In the genomic region with DNA sequence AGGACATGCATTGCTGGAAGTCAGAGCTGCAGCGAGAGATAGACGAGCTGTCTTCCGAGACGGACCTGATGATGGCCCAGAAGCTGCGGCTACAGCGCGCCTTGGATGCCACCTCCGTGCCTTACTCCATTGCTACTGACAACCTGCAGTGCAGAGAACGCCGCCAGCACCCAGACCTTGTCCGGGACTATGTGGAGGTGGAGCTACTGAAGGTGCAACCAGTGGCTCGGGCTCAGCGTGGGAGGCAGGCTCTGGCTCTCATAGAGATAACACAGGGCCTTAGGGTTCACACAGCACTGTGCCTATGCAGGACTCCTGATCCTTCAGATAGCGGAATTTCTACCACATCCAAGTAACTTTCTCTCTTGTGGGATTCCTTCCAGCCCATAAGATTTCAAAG, we compare ENCODE assay signal across 13 mouse cellular contexts. TPM values are rescaled to one million over a fixed set of nuclear protein-coding genes. Genes with fewer than 3 reads are reported as not detected.
DNase-seq lines count a peak whose midpoint lies in the region; ATAC-seq and TF ChIP-seq lines count a peak whose summit lies in the region.
"Had no signal": no experiment of that assay in that cellular context is flagged by ENCODE, and none has a peak within 500 bp of the region (broad histone marks: within the 10 kb centered on the region; RNA-seq: fewer than 3 reads in every experiment).

No protein-coding gene starts in this region.

- intact Hi-C loops in heart, postnatal 36 days (cut with DNase I): no loop called here

- H3K4me3 ChIP-seq in heart, postnatal 0 days (ENCODE audit: low read depth, low read length): no peak overlapping the region
- H3K4me3 ChIP-seq in hindbrain, embryonic 15.5 days: no peak overlapping the region
- no peak overlapping the region for H3K4me3 ChIP-seq in kidney, embryonic 16.5 days (ENCODE audit: low read length)

- peaks cover 25% of the 10 kb centered on the region for H3K27me3 ChIP-seq in heart, postnatal 0 days (ENCODE audit: control insufficient read depth, insufficient read depth, low read length)
- peaks cover 17% of the 10 kb centered on the region for H3K27me3 ChIP-seq in hindbrain, embryonic 15.5 days
- peaks cover 7% of the 10 kb centered on the region; the same call in 1 of the 2 replicates for H3K27me3 ChIP-seq in kidney, embryonic 16.5 days (ENCODE audit: insufficient read depth, low read length)

- no peak for ATAC-seq in heart, postnatal 0 days (ENCODE audit: insufficient read depth, low read depth)
- ATAC-seq in hindbrain, embryonic 15.5 days (ENCODE audit: low FRiP score, low read depth): no peak
- no peak for ATAC-seq in kidney, embryonic 16.5 days (ENCODE audit: low FRiP score, low TSS enrichment)
- ATAC-seq: intestine, embryonic 16.5 days had no signal

- no peak for TF ChIP-seq EP300 in heart, postnatal 0 days (IDR thresholded peaks at IDR 0.05; ENCODE audit: low read depth)

- H3K9ac ChIP-seq in heart, postnatal 0 days (replicated peaks; ENCODE audit: low read depth, low read length): no peak overlapping the region
- H3K9ac ChIP-seq in hindbrain, embryonic 15.5 days: no peak overlapping the region
- no peak overlapping the region for H3K9ac ChIP-seq in kidney, embryonic 16.5 days (replicated peaks; ENCODE audit: low read length)

- no peaks in the 10 kb centered on the region for H3K9me3 ChIP-seq in heart, postnatal 0 days (replicated peaks; ENCODE audit: control insufficient read depth, low read length)
- H3K9me3 ChIP-seq in hindbrain, embryonic 15.5 days: no peaks in the 10 kb centered on the region
- no peaks in the 10 kb centered on the region for H3K9me3 ChIP-seq in kidney, embryonic 16.5 days (ENCODE audit: low read length)

- H3K4me1 ChIP-seq in heart, postnatal 0 days (ENCODE audit: control insufficient read depth, insufficient read depth): peaks cover 17% of the 10 kb centered on the region; the same call in 1 of the 2 replicates
- peaks cover 19% of the 10 kb centered on the region for H3K4me1 ChIP-seq in hindbrain, embryonic 15.5 days (replicated peaks)
- 0 out of 2 replicates have a peak, but pooled peaks cover 7% of the 10 kb centered on the region for H3K4me1 ChIP-seq in kidney, embryonic 16.5 days (ENCODE audit: insufficient read depth, low read length)

- H3K4me2 ChIP-seq in heart, postnatal 0 days (ENCODE audit: low read depth, low read length): peak overlapping the region; percentile 50; the same call in 1 of the 2 replicates
- peak overlapping the region; percentile 16; the same call in 1 of the 2 replicates for H3K4me2 ChIP-seq in hindbrain, embryonic 15.5 days
- H3K4me2 ChIP-seq in kidney, embryonic 16.5 days (replicated peaks; ENCODE audit: low read depth, low read length): no peak overlapping the region

- no peak for DNase-seq in heart, postnatal 0 days (ENCODE audit: low spot score)
- no peak for DNase-seq in heart, postnatal 36 days
- peak; percentile 41 for DNase-seq in ovary, postnatal 36 days (ENCODE audit: low spot score)
- no peak for DNase-seq in ovary, postnatal 14 days (ENCODE audit: low spot score)
- DNase-seq in lung, postnatal 36 days: peak; percentile 12
- no peak for DNase-seq in T-cell, adult 2 months (ENCODE audit: low spot score)

- no peak overlapping the region for H3K27ac ChIP-seq in heart, postnatal 0 days (ENCODE audit: low read depth)
- H3K27ac ChIP-seq in hindbrain, embryonic 15.5 days (replicated peaks): no peak overlapping the region; the same call in 1 of the 2 replicates
- no peak overlapping the region for H3K27ac ChIP-seq in kidney, embryonic 16.5 days (ENCODE audit: low read length)

- H3K36me3 ChIP-seq in heart, postnatal 0 days (replicated peaks; ENCODE audit: control insufficient read depth, insufficient read depth, low read length): no peaks in the 10 kb centered on the region
- H3K36me3 ChIP-seq in hindbrain, embryonic 15.5 days: no peaks in the 10 kb centered on the region
- no peaks in the 10 kb centered on the region for H3K36me3 ChIP-seq in kidney, embryonic 16.5 days (ENCODE audit: insufficient read depth, low read length)

- 29% methylated on average over 14 of the region's 14 CpGs for WGBS in heart, postnatal 0 days
- WGBS in hindbrain, embryonic 15.5 days: 56% methylated on average over 14 of the region's 14 CpGs
- 46% methylated on average over 14 of the region's 14 CpGs for WGBS in kidney, embryonic 16.5 days

- TF ChIP-seq CTCF in heart, postnatal 0 days (IDR thresholded peaks at IDR 0.05; ENCODE audit: low read depth): no peak

RNA-seq across cellular contexts. Expression of a gene that starts 17.6 kb away (rescaled TPM):
- 1.3 TPM in 1 of 2 replicates, not detected in the other for total RNA-seq in heart, postnatal 0 days (2014; rRNA removed; ENCODE audit: low replicate concordance)
- polyA plus RNA-seq in heart, postnatal 0 days (2015; fragmentation: Nextera tagmentation; extraction: Ambion mirVana): 0.23 and 1.1 TPM in 2 replicates
- under 1 TPM in 1 of 2 experiments, not detected in 1; 0.47 TPM for total RNA-seq in heart, postnatal 36 days (2021)
- 1.1 and 1.3 TPM in 2 replicates for polyA plus RNA-seq in hindbrain, embryonic 15.5 days (2015; fragmentation: Nextera tagmentation; extraction: Ambion mirVana)
- not detected in 2 replicates for polyA plus RNA-seq in kidney, embryonic 16.5 days (2015; fragmentation: Nextera tagmentation; extraction: Ambion mirVana)
- total RNA-seq: adrenal gland, adult 18-20 months; common myeloid progenitor, adult 5-6 weeks; gastrocnemius, adult 18-20 months had no signal
- polyA plus RNA-seq: intestine, embryonic 16.5 days; stomach, embryonic 14.5 days had no signal

RNA-seq across cellular contexts. Expression of a gene that starts 25.0 kb away (rescaled TPM):
- 0.12 TPM in 1 of 2 replicates, not detected in the other for total RNA-seq in heart, postnatal 0 days (2014; rRNA removed; ENCODE audit: low replicate concordance)
- not detected in 2 replicates for polyA plus RNA-seq in heart, postnatal 0 days (2015; fragmentation: Nextera tagmentation; extraction: Ambion mirVana)
- not detected for total RNA-seq in heart, postnatal 36 days (2021)
- polyA plus RNA-seq in hindbrain, embryonic 15.5 days (2015; fragmentation: Nextera tagmentation; extraction: Ambion mirVana): 0.64 and 0.77 TPM in 2 replicates
- 0.13 TPM in 1 of 2 replicates, not detected in the other for polyA plus RNA-seq in kidney, embryonic 16.5 days (2015; fragmentation: Nextera tagmentation; extraction: Ambion mirVana)
- total RNA-seq: common myeloid progenitor, adult 5-6 weeks; gastrocnemius, adult 18-20 months had no signal
- polyA plus RNA-seq: stomach, embryonic 14.5 days had no signal

RNA-seq across cellular contexts. Expression of a gene that starts 38.5 kb away (rescaled TPM):
- 39.2 and 65.9 TPM in 2 replicates for total RNA-seq in heart, postnatal 0 days (2014; rRNA removed; ENCODE audit: low replicate concordance)
- polyA plus RNA-seq in heart, postnatal 0 days (2015; fragmentation: Nextera tagmentation; extraction: Ambion mirVana): 3.1 and 3.4 TPM in 2 replicates
- 1 to 10 TPM; 5.4 to 6.5 TPM for total RNA-seq in heart, postnatal 36 days (2021)
- polyA plus RNA-seq in hindbrain, embryonic 15.5 days (2015; fragmentation: Nextera tagmentation; extraction: Ambion mirVana): 10.0 and 10.6 TPM in 2 replicates
- 3.3 and 3.5 TPM in 2 replicates for polyA plus RNA-seq in kidney, embryonic 16.5 days (2015; fragmentation: Nextera tagmentation; extraction: Ambion mirVana)

Comparison
In these comparisons a context has a peak if more than half of its experiments do, and no peak if none do; other contexts are left out.
1. DNase-seq: peak in ovary, postnatal 36 days (single experiment) and lung, postnatal 36 days (single experiment); none in heart, postnatal 0 days (single experiment), heart, postnatal 36 days (0 of 2), ovary, postnatal 14 days (single experiment) and T-cell, adult 2 months (single experiment).